Mouse (Mus musculus) gastrocnemius, postnatal 14 days (tissue): ENCODE measurements around the gene Grsf1. TPM values are rescaled to one million over a fixed set of nuclear protein-coding genes. Genes with fewer than 3 reads are reported as not detected.
A peak's percentile ranks its signal among the peaks of the same experiment; 100 is the strongest.

Experiments used
- DNase-seq: peaks from one replicate; pipeline ENCODE4 v3.0.0; 2021; ENCODE audit warnings: mixed read lengths
- intact Hi-C: fragments of 180-260 bp; cut with DNase I; formaldehyde crosslinking; loops from one replicate; pipeline ENCODE4 v1.15.1; 2025; ENCODE audit warnings: low total_unique reads
- long read RNA-seq, 2 experiments: library from polyadenylated mRNA; stranded (forward); transcript quantifications; one replicate each; pipeline ENCODE4 v2.0.0; 2021
- total RNA-seq, 2 experiments: library from RNA; stranded (reverse); gene quantifications; 2 replicates each; pipeline ENCODE4 v1.2.3; 2021

Grsf1 gene
- total RNA-seq = 100 to 1,000 TPM; 112 to 120 TPM
- long read RNA-seq, experiment 1, transcript Grsf1-201 (10 exons, 2,538 nt) = major isoform, 56 of 80 reads
- long read RNA-seq, experiment 1, transcript Grsf1-202 (10 exons, 2,286 nt) = minor isoform, 7 of 80 reads
- long read RNA-seq, experiment 1, partial matches to known transcripts = 5 of 80 reads
- long read RNA-seq, experiment 1, other reads (novel, unspliced or antisense) = 12 of 80 reads
- long read RNA-seq, experiment 2, transcript Grsf1-202 (10 exons, 2,286 nt) = minor isoform, 16 of 146 reads
- long read RNA-seq, experiment 2, transcript Grsf1-201 (10 exons, 2,538 nt) = major isoform, 113 of 146 reads
- long read RNA-seq, experiment 2, partial matches to known transcripts = 7 of 146 reads
- long read RNA-seq, experiment 2, other reads (novel, unspliced or antisense) = 10 of 146 reads

DNA sequence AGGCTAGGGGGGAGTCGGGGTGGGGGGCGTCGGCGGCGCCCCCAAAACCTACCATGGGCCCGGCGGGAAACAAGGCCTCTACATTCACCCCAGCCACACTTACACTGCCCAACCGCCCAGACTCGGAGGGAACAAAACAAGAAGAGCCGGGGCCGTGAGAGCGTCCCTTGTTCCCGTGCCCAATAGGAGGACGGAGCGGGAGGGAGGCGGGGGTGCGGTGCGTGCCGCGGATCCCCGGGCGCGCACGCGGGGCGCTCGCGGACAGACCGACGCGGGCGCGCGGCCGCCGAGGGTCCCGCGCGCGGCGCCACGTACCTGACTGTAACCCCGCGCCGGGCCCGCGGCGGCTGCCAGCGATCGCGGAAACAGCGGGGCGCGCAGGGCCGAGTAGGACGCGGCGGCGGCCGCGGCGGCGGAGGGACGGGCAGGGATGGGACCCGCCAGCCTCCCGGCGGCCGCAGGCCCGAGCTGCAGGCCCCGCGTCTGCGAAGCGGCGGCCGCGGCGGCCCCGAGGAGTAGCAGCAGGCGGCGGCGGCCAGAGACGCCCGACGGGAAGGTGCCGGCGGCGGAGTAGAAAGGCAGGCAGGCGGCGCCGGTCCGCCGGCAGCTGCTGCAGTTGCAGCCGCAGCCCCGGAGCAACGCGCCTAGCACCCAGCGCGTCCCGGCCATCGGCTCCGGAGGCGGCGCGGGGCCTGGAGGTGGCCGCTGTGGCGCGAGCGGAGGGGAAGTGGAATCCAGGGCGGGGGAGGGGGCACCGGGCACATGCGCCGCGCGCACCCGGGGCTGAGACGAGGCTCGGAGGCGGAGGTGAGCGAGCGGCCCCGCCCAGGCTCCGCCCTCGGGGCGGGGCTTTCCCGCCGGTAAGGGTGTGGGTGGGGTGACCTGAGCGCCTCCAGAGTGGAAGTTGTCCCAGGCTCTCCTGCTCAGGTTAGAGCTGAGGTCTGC lies at the start of gene Grsf1:
Gene Grsf1 (minus strand): TSS at position 729 of the 945 bp plus-strand sequence.
- DNase-seq = peak; percentile 91
- intact Hi-C loops = loop anchor here (5.0 kb wide), 1 partner anchor 47 kb away; the partner anchor contains the start of gene Mob1b

- no peak for DNase-seq
- intact Hi-C loops = loop anchor here (5.0 kb wide), 1 partner anchor 47 kb away; the partner anchor contains the start of gene Grsf1
Measured at GRCm38 (mm10) chr5:88724030-88724429, 48.1 kb upstream of the Grsf1 start.

- intact Hi-C loops = loop anchor here (5.0 kb wide), 1 partner anchor 45 kb away; the partner anchor contains the start of gene Grsf1
- DNase-seq = no peak
Measured at GRCm38 (mm10) chr5:88722213-88722600, 46.2 kb upstream of the Grsf1 start.

DNA sequence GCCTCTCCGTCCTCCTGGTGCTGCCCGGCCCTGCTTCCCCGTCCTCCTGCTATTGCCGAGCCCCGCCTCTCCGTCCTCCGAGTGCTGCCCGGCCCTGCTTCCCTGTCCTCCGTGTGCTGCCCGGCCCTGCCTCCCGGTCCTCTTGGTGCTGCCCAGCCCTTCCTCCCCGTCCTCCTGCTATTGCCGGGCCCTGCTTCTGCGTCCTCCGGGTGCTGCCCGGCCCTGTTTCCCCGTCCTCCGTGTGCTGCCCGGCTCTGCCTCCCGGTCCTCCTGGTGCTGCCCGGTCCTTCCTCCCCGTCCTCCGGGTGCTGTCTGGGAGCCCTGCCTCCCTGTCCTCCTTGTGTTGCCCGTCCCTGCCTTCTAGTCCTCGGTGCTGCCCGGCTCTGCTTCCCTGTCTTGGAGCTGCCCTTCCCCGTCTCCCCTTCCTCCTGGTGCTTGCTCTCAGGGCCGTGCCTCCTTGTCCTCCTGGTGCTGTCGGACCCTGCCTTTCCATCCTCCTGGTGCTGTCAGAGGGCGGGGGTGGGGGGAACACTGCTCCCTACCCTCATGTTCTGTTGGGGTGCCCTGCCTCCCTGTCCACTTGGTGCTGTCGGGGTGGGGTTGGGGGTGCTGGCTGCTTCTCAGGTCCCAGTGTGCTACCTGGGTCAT lies 45.7 kb upstream of the Grsf1 start:
- intact Hi-C loops = loop anchor here (5.0 kb wide), 1 partner anchor 44 kb away; the partner anchor contains the start of gene Grsf1
- DNase-seq = peak; percentile 41

DNA sequence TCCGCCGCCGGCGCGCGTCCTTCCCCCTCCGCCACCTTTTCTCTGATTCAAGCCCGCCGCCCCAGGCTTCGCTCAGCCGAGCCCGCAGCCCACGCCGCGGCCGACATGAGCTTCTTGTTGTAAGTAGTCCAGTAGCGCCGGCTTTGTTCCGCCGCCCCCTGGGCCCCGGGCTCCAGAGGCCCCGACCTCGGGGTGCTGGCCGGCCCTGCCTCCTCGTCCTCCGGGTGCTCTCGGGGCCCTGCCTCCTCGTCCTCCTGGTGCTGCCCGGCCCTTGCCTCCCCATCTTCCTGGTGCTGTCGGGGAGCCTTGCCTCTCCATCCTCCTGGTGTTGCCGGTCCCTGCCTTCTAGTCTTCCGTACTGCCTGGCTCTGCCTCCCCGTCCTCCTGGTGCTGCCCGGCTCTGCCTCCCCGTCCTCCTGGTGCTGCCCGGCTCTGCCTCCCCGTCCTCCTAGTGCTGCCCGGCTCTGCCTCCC lies 45.1 kb upstream of the Grsf1 start:
- no peak for DNase-seq
- intact Hi-C loops = loop anchor here (5.0 kb wide), 1 partner anchor 44 kb away; the partner anchor contains the start of gene Grsf1

DNA sequence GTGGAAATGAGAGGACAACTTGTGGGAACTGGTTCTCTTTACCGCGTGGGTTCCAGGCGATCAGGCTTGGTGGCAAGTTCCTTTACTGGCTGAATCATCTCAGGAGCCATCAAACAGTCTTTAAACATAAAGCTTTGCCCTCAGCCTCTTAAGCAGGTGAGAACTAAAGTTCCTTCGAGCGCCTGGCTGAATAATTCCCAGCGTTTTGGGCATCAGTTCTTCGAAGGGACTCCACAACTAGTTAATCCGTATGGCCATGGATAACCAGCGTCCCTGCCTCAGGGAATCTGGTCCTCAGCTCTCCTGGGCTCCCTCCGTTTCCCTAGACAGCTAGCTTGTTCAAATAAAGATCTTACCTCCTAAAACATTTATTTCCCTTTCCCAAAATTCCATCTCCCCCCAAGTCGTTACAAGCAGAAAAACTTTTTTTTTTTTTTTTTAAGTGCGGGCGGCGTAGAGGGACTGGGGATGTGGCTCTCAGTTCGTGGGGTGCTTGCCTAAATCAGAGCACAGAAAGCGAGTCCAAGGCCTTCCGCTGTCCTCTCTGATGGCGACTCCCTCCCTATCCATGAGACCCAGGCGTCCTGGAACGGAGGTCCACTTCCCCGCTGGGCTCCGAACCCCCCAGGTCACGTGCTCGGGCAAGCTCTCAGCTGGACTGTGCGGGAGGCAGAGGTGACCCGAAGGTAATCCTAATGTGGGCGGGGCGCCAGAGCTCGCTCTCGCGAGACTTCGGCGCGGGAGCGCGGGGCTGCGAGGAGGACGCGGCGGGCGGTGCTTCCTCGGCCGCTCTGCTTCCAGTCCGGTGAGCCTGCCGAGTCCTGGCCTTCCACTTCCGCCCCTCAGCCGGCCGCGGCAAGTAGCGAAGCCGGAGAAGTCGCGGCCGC lies 44.4 kb upstream of the Grsf1 start, which contains the start of gene Mob1b:
Gene Mob1b (plus strand): TSS at position 740 of the 887 bp plus-strand sequence.
- intact Hi-C loops = loop anchor here (5.0 kb wide), 1 partner anchor 43 kb away; the partner anchor contains the start of gene Grsf1
- DNase-seq = peak; percentile 99

DNA sequence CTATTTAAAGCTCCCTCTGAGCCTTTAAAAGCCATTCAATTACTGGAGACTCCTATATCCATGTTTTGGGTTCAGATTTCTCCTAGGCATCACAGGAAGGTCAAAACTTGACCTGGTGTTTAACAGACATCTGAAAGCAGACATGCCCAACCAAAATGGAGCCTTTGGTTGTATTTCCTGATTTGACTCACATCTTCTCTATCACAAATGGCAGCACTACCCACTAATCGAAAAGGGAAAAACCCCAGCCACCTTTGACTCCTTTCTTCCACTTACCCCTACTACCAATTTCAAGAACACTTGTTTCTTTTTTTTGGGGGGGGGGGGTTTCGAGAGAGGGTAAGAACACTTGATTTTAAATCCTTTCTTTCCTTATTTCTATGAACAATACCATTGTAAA lies 41.0 kb upstream of the Grsf1 start:
- no peak for DNase-seq
- intact Hi-C loops = no loop called here

DNA sequence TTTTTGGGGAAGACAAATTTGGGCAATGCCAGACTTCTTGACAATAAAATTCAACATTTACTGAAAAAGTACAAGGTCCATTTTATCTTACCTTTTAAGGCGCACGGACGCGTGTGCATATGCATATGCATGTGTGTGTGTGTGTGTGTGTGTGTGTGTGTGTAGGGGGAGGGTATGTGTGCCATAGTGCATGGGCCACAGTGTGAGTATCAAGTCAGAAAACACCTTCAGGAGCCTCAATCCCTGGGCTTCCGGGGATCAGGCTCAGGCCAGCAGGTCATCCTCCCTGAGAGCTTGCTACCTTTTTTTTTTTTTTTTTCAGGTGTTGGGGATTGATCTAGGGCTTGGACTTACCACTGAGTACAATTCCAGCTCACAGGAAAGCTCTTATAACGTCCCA lies 36.4 kb upstream of the Grsf1 start:
- no peak for DNase-seq
- intact Hi-C loops = no loop called here

DNA sequence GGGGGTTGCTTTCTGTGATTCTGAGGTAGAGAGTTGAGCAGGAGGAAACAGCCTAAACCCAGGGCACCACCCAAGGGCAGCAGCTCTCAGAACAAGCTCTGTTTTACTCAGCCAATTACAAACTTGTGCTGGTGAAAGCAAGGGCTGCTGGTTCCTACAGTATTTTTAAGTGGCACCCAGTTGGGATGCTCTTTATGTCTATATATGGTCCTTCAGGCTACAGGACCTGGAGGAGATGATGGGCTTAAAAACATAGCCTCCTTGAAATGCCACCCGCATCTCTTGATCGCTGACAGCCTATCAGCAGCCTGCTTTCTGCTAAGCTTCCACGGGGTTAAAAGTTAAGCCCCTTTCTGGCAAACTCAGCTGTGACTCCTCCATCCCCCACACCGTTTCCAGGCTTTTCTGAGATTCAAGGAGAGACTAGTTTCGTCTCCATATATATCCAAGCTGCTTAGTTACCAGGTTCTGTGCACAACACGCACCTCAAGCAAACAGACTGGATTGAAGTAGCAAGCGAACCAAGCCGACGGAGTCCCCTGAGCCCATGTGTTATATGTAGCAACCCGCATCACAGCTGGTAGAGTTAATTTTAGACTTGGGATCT lies 35.8 kb upstream of the Grsf1 start:
- DNase-seq = no peak

GRCm38 (mm10) chr5:88711128-88711527 lies 35.2 kb upstream of the Grsf1 start:
- DNase-seq = no peak
- intact Hi-C loops = no loop called here

More for the DNA sequence above, 35.8 kb upstream of the Grsf1 start:
- intact Hi-C loops = no loop called here

- intact Hi-C loops = no loop called here
- DNase-seq = no peak
Measured at GRCm38 (mm10) chr5:88703551-88703950, 27.6 kb upstream of the Grsf1 start.

GRCm38 (mm10) chr5:88702041-88702440 lies 26.1 kb upstream of the Grsf1 start:
- no peak for DNase-seq
- intact Hi-C loops = no loop called here

- intact Hi-C loops = loop anchor here (10.0 kb wide), 1 partner anchor 85 kb away; no protein-coding TSS in a partner anchor
- no peak for DNase-seq
Measured at GRCm38 (mm10) chr5:88699251-88699913, 23.4 kb upstream of the Grsf1 start.

DNA sequence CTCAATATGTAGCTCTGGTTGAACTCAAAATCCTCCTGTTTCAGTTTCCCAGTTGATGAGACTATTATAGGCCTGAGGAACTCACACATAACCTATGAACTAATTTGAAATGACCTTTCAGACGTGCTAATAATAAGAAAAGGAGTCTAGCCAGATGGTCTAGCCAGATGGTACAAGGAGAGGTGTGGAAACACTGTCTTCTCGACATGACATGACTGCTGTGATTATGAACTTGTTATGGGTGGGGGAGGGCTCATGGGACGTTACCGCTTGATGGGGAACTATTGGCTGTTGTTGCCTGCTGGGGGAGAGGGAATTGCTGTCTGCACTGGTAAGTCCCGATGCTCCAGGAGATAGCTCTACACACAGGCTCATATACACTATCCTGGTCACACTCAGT lies 21.3 kb upstream of the Grsf1 start:
- intact Hi-C loops = loop anchor here (10.0 kb wide), 1 partner anchor 88 kb away; no protein-coding TSS in a partner anchor
- no peak for DNase-seq

GRCm38 (mm10) chr5:88693057-88693456 lies 17.1 kb upstream of the Grsf1 start:
- intact Hi-C loops = loop anchor here (10.0 kb wide), 1 partner anchor 92 kb away; no protein-coding TSS in a partner anchor
- no peak for DNase-seq

DNA sequence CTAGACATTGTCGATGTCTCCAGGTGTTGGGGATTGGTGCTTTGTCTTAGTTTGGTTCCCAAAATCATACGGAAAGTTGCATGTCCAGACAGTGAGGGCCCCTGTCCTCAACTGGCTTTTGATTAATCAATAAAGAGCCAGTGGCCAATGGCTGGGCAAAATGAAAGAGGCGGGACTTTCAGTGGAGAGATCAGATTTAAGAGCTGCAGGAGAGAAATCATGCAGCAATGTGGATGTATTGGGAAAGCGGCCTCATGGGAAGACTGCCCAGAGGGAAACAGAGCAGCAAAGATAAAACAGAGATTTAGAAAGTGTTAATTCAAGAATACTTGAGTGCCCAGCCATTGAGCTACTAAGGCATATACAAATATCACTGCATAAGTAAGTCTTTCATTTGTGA lies 16.6 kb upstream of the Grsf1 start:
- no peak for DNase-seq

GRCm38 (mm10) chr5:88691506-88692095 lies 15.6 kb upstream of the Grsf1 start:
- intact Hi-C loops = loop anchor here (10.0 kb wide), 1 partner anchor 93 kb away; no protein-coding TSS in a partner anchor
- DNase-seq = no peak

More for the DNA sequence above, 16.6 kb upstream of the Grsf1 start:
- intact Hi-C loops = loop anchor here (10.0 kb wide), 1 partner anchor 92 kb away; no protein-coding TSS in a partner anchor
